Mouse (Mus musculus): Measurements from ENCODE around the gene Kif1b. TPM values are rescaled to one million over a fixed set of nuclear protein-coding genes. Genes with fewer than 3 reads are reported as not detected.

Kif1b gene
- polyA plus RNA-seq, 1 experiment from 2014 or later, result 35.6 TPM

DNA sequence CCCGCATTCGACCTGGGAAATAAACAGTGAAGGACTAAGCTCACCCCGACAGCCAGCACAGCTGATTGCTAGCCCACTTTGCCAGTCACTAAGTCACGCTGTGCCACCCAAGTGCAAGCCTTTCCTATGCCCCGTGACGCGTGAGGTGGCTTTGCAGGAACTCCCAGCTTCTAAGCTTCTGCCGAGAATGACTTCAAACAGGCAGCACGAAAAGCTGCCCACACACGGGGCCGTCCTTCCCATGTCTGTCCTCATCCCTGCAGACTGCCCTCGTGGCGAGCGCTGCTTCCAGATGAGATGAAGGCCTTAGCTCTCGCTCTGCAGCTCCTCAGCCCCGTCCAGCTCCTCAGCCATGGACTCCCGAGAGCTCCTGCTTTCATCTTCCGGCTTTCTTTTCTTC lies 179.0 kb downstream of the Kif1b start:
- no peak overlapping the region for H3K27ac ChIP-seq (ENCODE audit: low read length)
- 69% methylated on average over 18 of the region's 18 CpGs for WGBS

DNA sequence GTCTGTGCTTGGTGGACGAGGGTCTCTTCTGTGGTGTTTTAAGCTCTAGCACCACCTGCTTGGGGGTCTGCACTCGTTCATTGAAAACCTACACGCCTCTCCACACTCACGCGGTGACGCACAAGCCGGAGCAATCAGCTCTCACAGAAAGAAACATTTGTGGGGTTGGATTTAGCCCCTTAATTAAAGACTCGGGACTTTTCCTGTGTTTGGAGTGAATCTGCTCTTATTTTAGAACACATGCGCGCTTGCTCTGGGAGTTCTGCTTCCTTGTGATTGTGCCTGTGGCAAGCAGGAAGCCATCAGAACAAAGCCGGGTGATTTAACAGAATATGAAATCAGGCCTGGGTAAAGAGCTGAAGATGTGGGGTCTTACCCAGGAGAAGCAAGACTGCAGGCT lies 180.8 kb downstream of the Kif1b start, which contains the start of gene Cort:
Cort (minus strand) TSS at position 101 of the 400 bp plus-strand sequence.
- Histone ChIP-seq H3K9ac (replicated peaks; ENCODE audit: low read depth) (no peak within 1 kb of the TSS), H3K4me2 (replicated peaks; ENCODE audit: low read depth, low read length) (no peak within 1 kb of the TSS), H3K36me3 (ENCODE audit: insufficient read depth, low read length) (no peaks in the 10 kb centered on the region), H3K27ac (ENCODE audit: low read length) (no peak within 1 kb of the TSS), H3K9me3 (ENCODE audit: low read length) (no peaks in the 10 kb centered on the region), H3K4me1 (ENCODE audit: insufficient read depth, low read depth, low read length) (no peaks in the 10 kb centered on the region), H3K4me3 (ENCODE audit: low read depth, low read length) (no peak within 1 kb of the TSS), H3K27me3 (replicated peaks; ENCODE audit: insufficient read depth, low read length) (no peaks in the 10 kb centered on the region)
- ATAC-seq (no peak), DNase-seq (ENCODE audit: low spot score) (no peak)
- 75% methylated on average over 11 of the region's 11 CpGs for WGBS
- TF ChIP-seq CTCF (IDR thresholded peaks at IDR 0.05) (no peak), EP300 (IDR thresholded peaks at IDR 0.05) (no peak)

More for the DNA sequence above, 179.0 kb downstream of the Kif1b start:
- H3K4me1 ChIP-seq (ENCODE audit: insufficient read depth, low read depth, low read length), result no peaks in the 10 kb centered on the region
- no peak overlapping the region for H3K4me2 ChIP-seq (replicated peaks; ENCODE audit: low read depth, low read length)
- no peaks in the 10 kb centered on the region for H3K27me3 ChIP-seq (replicated peaks; ENCODE audit: insufficient read depth, low read length)
- H3K4me3 ChIP-seq (ENCODE audit: low read depth, low read length), result no peak overlapping the region
- no peak for TF ChIP-seq EP300 (IDR thresholded peaks at IDR 0.05)
- TF ChIP-seq CTCF (IDR thresholded peaks at IDR 0.05), result no peak
- ATAC-seq (no peak), DNase-seq (ENCODE audit: low spot score) (no peak)
- no peaks in the 10 kb centered on the region for H3K36me3 ChIP-seq (ENCODE audit: insufficient read depth, low read length)
- H3K9ac ChIP-seq (replicated peaks; ENCODE audit: low read depth), result no peak overlapping the region
- H3K9me3 ChIP-seq (ENCODE audit: low read length), result no peaks in the 10 kb centered on the region

Other genes starting within 250 kb of the Kif1b start
- 38.9 TPM in 2 replicates for gene Pex14, start 207.8 kb downstream of the Kif1b start, polyA plus RNA-seq (2015; fragmentation: Nextera tagmentation; extraction: Ambion mirVana)
- 21.5 and 22.8 TPM in 2 replicates for gene Dffa, start 203.5 kb downstream of the Kif1b start, polyA plus RNA-seq (2015; fragmentation: Nextera tagmentation; extraction: Ambion mirVana)
- 0.18 and 0.21 TPM in 2 replicates for gene Cort, start 180.9 kb downstream of the Kif1b start, polyA plus RNA-seq (2015; fragmentation: Nextera tagmentation; extraction: Ambion mirVana)
- 4.9 and 5.3 TPM in 2 replicates for gene Cenps, start 170.1 kb downstream of the Kif1b start, polyA plus RNA-seq (2015; fragmentation: Nextera tagmentation; extraction: Ambion mirVana)
- gene Pgd, start 140.9 kb downstream of the Kif1b start, polyA plus RNA-seq (2015; fragmentation: Nextera tagmentation; extraction: Ambion mirVana), result 113 and 119 TPM in 2 replicates
- gene Ube4b, start 119.1 kb upstream of the Kif1b start, polyA plus RNA-seq (2015; fragmentation: Nextera tagmentation; extraction: Ambion mirVana), result 14.2 and 15.1 TPM in 2 replicates
- 1.4 and 1.8 TPM in 2 replicates for gene Rbp7, start 147.3 kb upstream of the Kif1b start, polyA plus RNA-seq (2015; fragmentation: Nextera tagmentation; extraction: Ambion mirVana)
- not detected in 2 replicates for gene Tmem274, start 169.7 kb upstream of the Kif1b start, polyA plus RNA-seq (2015; fragmentation: Nextera tagmentation; extraction: Ambion mirVana)
- 6.3 TPM in 2 replicates for gene Nmnat1, start 177.5 kb upstream of the Kif1b start, polyA plus RNA-seq (2015; fragmentation: Nextera tagmentation; extraction: Ambion mirVana)
- 19.8 and 23.0 TPM in 2 replicates for gene Lzic, start 177.5 kb upstream of the Kif1b start, polyA plus RNA-seq (2015; fragmentation: Nextera tagmentation; extraction: Ambion mirVana)
- 38.4 and 40.1 TPM in 2 replicates for gene Ctnnbip1, start 210.5 kb upstream of the Kif1b start, polyA plus RNA-seq (2015; fragmentation: Nextera tagmentation; extraction: Ambion mirVana)